Mouse (Mus musculus) myocyte (in vitro differentiated cells): ENCODE measurements around the gene Tmem260.

Source experiments
- E2F4 ChIP-seq: IDR thresholded peaks from one replicate; pipeline ENCODE4 v1.6.1; 2011; ENCODE audit warnings: mild to moderate bottlenecking, control low read depth, moderate library complexity; ENCODE audit not compliant: insufficient read depth
- MAX ChIP-seq: IDR thresholded peaks from one replicate; pipeline ENCODE4 v1.6.1; 2011; ENCODE audit warnings: low read depth, mild to moderate bottlenecking, control low read depth
- MYOD1 ChIP-seq, 3 experiments: IDR thresholded peaks; one replicate each; pipeline ENCODE4 v1.6.1; 2011; ENCODE audit warnings: control low read depth in 2 of 3, low read depth in 2 of 3, mild to moderate bottlenecking in 2 of 3, moderate library complexity in 1 of 3; ENCODE audit not compliant: insufficient read length in 2 of 3, control insufficient read depth in 1 of 3
- POLR2A ChIP-seq: IDR thresholded peaks from one replicate; pipeline ENCODE4 v1.6.1; 2011; ENCODE audit warnings: low read depth, mild to moderate bottlenecking, control low read depth, moderate library complexity; ENCODE audit not compliant: insufficient read length
- TCF12 ChIP-seq: IDR thresholded peaks from one replicate; pipeline ENCODE4 v1.6.1; 2011; ENCODE audit warnings: mild to moderate bottlenecking, control low read depth; ENCODE audit not compliant: poor library complexity, insufficient read depth, severe bottlenecking

DNA sequence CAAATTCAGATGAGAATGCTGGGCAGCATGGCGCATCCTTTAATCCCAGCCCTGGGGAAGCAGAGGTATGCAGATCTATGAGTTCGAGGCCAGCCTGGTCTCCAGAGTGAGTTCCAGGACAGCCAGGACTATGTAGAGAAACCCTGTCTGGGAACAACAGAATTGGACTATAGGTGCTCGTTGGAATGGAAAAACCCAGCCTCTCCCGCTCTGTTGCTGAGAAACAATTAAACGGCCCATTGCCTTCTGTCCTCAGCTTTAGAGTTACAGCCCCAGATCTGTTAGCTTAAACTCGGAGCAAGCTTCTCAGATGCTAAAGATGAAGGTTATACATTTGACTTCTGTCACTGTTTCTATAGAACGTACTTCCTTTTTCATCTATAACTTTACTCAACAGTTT is 22.4 kb downstream of the Tmem260 start:
- TF ChIP-seq POLR2A: no peak
- TF ChIP-seq MYOD1 (IDR thresholded peaks at IDR 0.05; ENCODE audit: control insufficient read depth in 1 of 3, insufficient read length in 2 of 3, low read depth in 2 of 3): no peak
- no peak for TF ChIP-seq MAX
- TF ChIP-seq E2F4: no peak
- no peak for TF ChIP-seq TCF12
